Mouse (Mus musculus) stomach, postnatal 0 days (tissue): ENCODE measurements around the gene 1700022I11Rik.

ENCODE experiments used
- CTCF ChIP-seq: IDR thresholded peaks from 2 replicates; pipeline ENCODE4 v1.5.1; 2016; ENCODE audit warnings: antibody characterized with exemption, low read depth, mild to moderate bottlenecking, moderate library complexity
- EP300 ChIP-seq: optimal IDR thresholded peaks from 2 replicates; pipeline ENCODE3; 2016; ENCODE audit warnings: antibody characterized with exemption

DNA sequence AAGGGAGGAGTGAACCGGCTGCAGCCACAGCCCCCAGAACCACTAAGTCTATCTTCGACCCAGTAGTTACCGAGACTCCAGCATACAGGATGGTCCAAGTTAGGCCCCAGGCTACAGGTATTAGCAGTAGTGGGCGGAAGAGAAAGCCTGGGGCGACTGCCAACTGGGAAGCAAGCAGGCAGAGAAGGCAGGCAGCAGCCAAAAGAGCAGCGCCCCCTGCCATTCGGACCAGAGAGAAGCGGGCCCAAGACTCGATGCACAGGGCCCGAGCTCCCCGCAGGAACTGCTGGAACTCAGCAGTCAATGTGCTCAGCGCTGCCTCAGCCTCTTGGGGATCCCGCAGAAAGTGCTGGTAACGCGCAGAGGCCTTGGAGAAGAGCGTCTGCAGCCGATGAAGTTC lies 51.9 kb downstream of the 1700022I11Rik start:
- no peak for TF ChIP-seq EP300
- peak; percentile 11; the same call in 1 of the 2 replicates for TF ChIP-seq CTCF
